Mouse (Mus musculus) spleen, postnatal 10 days (tissue): ENCODE measurements around the gene Taf15.

Experiments
- DNase-seq, 2 experiments: peaks; one replicate each; pipeline ENCODE4 v3.0.0; 2021 to 2022; ENCODE audit warnings: low spot score in 2 of 2

The Taf15 gene

DNA sequence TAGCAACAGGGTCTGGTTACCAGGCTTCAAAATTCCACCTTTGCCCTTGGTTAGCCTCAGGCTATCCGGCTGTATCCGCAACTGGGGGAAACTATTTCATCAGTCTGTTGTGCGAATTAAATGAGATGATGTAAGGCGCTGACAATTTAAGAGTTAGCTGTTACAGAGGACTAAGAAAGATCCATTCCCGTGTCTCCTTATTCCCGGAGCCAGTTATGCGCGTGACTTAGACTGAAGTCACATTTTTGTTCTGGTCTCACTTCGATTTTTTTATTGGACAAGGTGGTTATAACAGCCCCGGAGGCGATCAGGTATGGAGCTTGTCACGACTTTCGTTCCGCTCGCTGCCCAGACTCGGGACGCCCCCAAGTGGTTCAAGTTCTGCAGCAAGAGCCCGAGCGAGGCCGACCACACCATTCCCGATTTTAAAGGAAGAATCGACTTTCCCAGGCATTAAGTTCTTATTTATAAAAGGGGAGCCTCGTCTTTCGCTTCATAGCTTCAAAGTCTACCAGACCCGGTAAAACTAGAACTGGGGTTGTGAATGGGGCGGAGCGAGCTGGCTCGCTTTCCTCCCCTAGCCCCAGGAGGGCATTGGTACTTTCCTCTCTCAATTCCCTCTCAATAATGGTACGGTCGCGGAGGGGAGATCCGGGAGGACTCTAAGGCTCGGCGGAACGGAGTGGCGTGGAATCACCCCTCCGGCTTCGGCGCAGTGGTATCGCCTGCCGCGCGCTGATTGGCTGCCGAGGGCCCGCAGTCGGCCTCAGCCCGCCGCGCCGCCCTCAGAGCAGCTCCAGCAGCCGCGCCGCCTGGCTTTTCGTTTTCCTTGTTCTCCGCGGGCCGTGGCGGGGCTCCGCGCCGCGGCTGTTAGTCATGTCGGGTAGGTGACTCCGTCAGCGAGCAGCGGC, at the start of gene Taf15:
TSS of gene Taf15 (plus strand) at position 763 of the 911 bp plus-strand sequence.
- DNase-seq = peak; percentile 98 to 99

- DNase-seq = peak; percentile 70 to 78
Observed at GRCm38 (mm10) chr11:83424681-83425080, 48.2 kb upstream of the Taf15 start.

GRCm38 (mm10) chr11:83426964-83427363, 45.9 kb upstream of the Taf15 start:
- DNase-seq = peak in 1 of 2 experiments; percentile 45

- DNase-seq = no peak
Observed at GRCm38 (mm10) chr11:83429355-83429754, 43.5 kb upstream of the Taf15 start, which contains the start of gene Gas2l2. Gene Gas2l2 (minus strand): TSS chr11:83429455.

DNA sequence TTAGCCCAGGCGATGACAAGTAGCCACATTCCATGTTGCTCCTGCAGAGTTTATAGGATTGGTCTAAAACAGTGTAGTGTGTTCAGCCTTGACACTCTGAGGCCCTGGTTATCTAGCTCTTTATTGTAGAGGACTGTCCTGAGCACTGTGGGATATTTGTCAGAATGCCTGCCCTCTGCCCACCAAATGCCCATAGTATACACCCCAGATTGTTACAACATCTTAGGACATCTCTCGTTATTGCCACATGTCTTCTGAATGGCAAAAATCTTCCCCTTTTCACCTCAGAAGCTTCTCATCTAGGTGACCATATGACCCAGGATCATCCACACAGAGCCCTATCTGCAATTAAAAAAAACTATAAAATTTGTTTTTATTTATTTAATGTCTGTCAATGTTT, 40.4 kb upstream of the Taf15 start:
- DNase-seq = no peak

- no peak for DNase-seq
Observed at GRCm38 (mm10) chr11:83437377-83437776, 35.5 kb upstream of the Taf15 start, which contains the start of gene 1700020L24Rik. Gene 1700020L24Rik (plus strand): TSS chr11:83437677.

- no peak for DNase-seq
Observed at GRCm38 (mm10) chr11:83439426-83440060, 33.3 kb upstream of the Taf15 start.

DNA sequence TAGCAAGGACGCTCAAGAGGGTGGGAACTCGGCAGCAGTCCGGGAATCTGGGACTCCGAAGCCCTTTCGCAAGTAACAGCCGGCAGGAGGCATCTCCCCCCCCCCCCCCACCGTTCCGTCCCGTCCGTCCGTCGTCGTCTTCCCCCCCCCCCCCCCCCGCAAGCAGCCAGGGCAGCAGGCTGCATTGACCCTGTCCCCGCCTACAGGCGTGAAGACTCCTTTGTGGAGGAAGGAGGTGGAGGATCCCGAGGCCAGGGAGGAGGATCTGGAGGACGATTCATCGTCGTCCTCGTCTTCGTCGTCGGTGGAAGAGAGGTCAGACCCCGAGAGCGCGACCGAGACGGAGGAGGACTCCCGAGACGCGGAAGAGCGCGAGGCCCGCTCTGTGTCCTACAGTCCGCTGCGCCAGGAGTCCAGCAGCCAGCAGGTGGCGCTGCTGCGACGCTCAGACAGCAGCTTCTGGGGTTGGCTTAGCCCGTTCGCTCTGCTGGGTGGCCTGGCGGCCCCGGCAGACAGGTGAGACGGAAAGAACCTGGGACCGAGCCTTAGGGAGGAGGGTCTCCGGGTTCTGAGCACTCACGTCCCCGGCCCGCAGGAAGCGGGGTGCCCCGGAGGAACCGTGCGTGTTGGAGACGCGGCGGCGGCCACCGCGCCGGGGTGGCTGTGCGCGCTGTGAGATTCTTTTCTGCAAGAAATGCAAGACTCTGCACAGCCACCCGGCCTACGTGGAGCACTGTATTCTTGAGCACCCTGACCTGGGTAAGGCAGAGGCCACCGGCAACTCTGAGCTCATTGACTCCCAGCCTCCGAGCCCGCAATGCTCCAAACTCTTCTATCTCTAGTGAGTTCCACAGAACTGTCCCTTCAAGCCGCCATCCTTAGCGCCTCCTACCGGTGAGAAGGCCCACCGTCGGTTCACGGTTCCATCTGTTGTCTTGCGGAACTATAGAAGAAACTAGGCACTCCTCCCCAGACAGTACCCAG, 32.5 kb upstream of the Taf15 start:
- DNase-seq = peak; percentile 86 to 91

GRCm38 (mm10) chr11:83441235-83441634, 31.7 kb upstream of the Taf15 start:
- no peak for DNase-seq

GRCm38 (mm10) chr11:83442596-83443267, 30.2 kb upstream of the Taf15 start:
- peak; percentile 56 to 71 for DNase-seq

DNA sequence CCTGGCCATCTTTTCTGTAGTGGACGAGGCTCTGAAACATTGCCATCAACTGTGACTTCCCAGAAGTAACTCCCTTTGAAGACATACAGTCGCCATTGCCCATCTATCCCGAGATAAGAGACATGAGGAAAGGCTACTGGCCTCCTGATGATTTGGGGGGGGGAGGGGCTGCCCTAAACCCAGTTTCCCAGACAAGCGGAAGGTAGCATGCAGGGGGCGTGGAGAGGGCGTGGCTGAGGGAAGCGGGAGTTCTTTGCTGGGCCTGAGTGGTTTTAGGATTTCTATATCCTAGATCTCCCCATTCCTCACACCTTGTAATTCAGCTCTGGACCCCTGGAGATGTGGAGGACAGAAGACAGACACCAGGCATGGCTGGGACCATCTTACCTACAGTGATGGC, 29.1 kb upstream of the Taf15 start:
- DNase-seq = no peak

DNA sequence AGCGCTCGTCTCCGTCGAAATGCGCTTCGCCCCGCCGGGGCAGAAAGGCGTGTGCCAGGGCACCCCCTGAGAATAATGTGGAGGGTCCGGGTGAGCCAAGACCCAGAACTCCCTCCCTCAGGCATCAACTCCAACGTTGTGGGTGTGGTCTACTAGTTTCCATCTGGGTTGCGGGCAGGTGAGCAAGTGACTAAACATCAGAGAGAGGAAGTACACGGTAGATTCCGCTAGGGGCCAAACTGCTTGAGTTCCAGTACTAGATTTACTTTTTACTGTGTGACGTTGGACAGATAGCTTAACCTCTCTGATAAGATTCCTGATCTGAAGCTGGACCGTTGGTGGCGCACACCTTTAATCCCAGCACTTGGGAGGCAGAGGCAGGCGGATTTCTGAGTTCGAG, 27.9 kb upstream of the Taf15 start:
- DNase-seq = no peak

DNA sequence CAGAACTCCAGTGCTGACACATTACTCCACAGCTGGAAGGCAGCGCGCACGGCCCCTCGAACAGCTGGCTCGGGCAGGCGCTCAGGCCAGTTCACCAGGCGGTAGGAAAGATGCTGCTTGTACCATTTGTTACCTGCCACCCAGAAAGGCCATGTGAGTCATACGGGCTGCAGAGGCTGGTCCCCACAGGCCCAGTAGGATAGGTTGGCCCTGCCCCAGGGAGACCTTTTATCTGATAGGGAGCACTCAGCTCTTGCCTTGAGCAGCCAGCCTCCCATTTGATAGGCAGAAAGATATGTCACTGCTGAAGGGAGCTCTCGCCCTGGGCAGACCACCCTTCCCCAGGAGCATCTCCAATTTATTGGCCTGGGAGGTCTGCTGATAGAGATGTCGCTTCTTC, 25.3 kb upstream of the Taf15 start:
- no peak for DNase-seq

DNA sequence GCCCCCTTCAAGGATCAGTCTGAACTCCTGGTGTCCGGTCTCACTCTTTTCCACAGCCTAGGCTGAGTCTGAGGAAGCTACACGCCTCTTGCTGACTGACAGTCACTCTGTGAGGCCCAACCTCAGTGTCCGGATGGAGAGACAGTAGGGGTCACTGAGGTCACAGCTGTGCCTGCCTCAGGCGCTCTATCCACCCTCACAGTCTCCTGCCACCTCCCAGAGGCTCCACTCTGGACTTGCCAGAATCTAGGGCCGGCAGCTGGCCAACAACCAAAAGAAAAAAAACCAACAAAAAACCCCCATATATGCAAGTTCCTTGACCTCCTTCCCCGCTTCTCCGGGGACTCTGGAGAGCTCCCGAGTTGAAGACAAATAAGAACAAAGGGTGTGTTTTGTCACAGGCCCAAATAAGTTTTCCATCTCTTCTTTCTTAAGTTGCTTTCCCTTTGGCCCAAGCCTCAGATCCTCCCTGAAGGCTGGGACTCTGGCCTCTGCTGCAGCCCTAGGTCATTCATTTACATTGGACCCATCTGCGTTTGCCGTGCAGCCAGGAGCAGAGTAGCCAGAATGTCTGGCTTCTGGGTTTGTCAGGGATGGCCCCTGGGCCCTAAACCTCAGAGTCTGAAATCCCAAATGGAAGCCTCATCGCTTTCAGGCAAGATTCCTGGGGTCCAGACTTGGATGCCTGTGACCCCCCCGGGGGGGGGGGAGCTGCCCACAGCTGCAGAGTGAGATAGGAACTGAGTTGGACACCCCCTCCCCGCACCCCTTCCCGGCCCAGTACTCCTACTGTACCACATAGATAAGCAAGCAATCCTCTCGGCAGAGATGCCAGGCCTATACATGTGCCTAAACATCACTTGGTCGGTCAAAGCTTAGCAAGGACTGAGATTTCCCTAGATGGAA, 24.6 kb upstream of the Taf15 start:
- DNase-seq = no peak

DNA sequence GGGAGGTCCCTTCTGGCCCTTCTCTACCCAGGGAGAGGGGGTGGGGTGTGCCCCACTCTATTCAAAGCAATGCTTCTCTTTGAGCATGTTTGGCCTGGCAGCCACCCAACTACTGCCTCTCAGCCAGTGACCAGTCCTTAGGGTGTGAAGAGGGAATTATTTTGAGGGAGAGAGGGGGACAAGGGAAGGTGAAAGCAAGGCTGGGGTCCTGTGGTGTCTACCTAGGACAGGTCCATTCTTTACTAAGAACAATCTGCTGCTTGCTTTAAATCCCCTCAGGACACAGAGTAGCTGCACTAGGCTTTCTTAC, 24.0 kb upstream of the Taf15 start:
- no peak for DNase-seq

- DNase-seq = no peak
Observed at GRCm38 (mm10) chr11:83449298-83449697, 23.6 kb upstream of the Taf15 start.

- DNase-seq = no peak
Observed at GRCm38 (mm10) chr11:83450550-83450949, 22.3 kb upstream of the Taf15 start.

DNA sequence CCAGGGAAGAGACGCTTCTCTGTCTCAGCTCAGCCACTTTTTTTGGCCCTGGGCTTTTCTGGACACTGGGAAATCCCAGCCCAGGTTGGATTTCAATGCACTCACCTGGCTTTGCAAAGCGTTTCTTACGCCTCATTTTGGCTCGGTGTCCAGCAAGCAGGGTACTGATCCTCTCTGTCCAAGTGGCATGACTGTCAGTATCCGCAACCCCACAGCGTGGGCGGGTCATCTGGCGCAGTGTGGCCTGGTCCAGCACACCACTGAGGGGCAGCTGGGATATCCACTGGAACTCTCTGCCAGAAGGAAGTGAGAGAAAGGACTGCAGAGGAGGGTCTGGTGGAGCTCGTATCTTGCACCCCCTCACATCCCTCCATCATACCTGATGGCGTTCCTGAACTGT, 21.6 kb upstream of the Taf15 start:
- DNase-seq = no peak

GRCm38 (mm10) chr11:83454548-83454947, 18.3 kb upstream of the Taf15 start:
- DNase-seq = no peak

GRCm38 (mm10) chr11:83455608-83456007, 17.3 kb upstream of the Taf15 start:
- DNase-seq = no peak
